Mouse (Mus musculus): ENCODE measurements around the gene Hs6st1.

DNA sequence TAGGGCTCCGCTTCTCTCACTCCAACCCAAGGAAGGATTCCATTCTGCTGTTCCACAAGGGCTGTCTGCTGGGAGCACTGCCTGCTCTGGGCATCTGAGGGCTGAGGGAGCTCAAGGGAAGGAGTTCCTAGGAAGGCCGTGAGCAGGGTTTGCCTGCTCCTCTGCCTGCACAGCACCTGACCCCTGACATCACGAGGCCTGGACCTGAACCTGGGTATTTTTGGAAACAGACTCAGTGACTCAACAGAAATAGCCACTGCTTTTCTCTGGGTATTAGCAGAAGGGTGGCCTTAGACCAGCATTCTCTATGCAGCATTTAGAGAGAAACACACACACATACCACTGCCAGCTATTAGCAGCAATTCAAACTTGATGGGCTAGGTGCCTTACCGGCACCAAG, 30.2 kb downstream of the Hs6st1 start:
- TF ChIP-seq CTCF (IDR thresholded peaks at IDR 0.05; ENCODE audit: low read depth, low read length) (no peak), EP300 (IDR thresholded peaks at IDR 0.05; ENCODE audit: insufficient read depth, low read depth, low read length) (no peak), POLR2A (IDR thresholded peaks at IDR 0.05; ENCODE audit: insufficient read depth, low read length) (no peak)

Measured in ES-Bruce4 (cell line).